Mouse (Mus musculus): Measurements from ENCODE around the gene Kcnn1.
"Not testable (repeated sequence)": the region's sequence is repeated elsewhere in the genome, so short reads cannot be mapped to it uniquely, and the experiment has no call there.

Gene Kcnn1

GRCm38 (mm10) chr8:70862824-70863641 lies at the start of gene Kcnn1:
TSS of gene Kcnn1 (minus strand) at chr8:70863258.
- no peak for DNase-seq (ENCODE audit: low spot score)

GRCm38 (mm10) chr8:70911596-70911995 lies 48.5 kb upstream of the Kcnn1 start:
- no peak for DNase-seq (ENCODE audit: low spot score)

- no peak for DNase-seq (ENCODE audit: low spot score)
Observed at GRCm38 (mm10) chr8:70907518-70907917, 44.5 kb upstream of the Kcnn1 start.

GRCm38 (mm10) chr8:70905831-70906736 lies 43.0 kb upstream of the Kcnn1 start, which contains the start of gene Map1s:
TSS of gene Map1s (plus strand) at chr8:70905932.
- peak; percentile 68 for DNase-seq (ENCODE audit: low spot score)

GRCm38 (mm10) chr8:70905463-70905830 lies 42.4 kb upstream of the Kcnn1 start:
- no peak for DNase-seq (ENCODE audit: low spot score)

GRCm38 (mm10) chr8:70904532-70904931 lies 41.5 kb upstream of the Kcnn1 start:
- no peak for DNase-seq (ENCODE audit: low spot score)

- no peak for DNase-seq (ENCODE audit: low spot score)
Observed at GRCm38 (mm10) chr8:70903582-70903981, 40.5 kb upstream of the Kcnn1 start.

- no peak for DNase-seq (ENCODE audit: low spot score)
Observed at GRCm38 (mm10) chr8:70903112-70903511, 40.1 kb upstream of the Kcnn1 start.

GRCm38 (mm10) chr8:70902211-70902610 lies 39.2 kb upstream of the Kcnn1 start:
- DNase-seq (ENCODE audit: low spot score): no peak

- no peak for DNase-seq (ENCODE audit: low spot score)
Observed at GRCm38 (mm10) chr8:70900872-70901387, 37.9 kb upstream of the Kcnn1 start.

GRCm38 (mm10) chr8:70899226-70899625 lies 36.2 kb upstream of the Kcnn1 start:
- no peak for DNase-seq (ENCODE audit: low spot score)

GRCm38 (mm10) chr8:70898661-70899198 lies 35.7 kb upstream of the Kcnn1 start:
- DNase-seq (ENCODE audit: low spot score): no peak

GRCm38 (mm10) chr8:70897681-70898413 lies 34.8 kb upstream of the Kcnn1 start:
- DNase-seq (ENCODE audit: low spot score): peak; percentile 74

- DNase-seq (ENCODE audit: low spot score): peak; percentile 97
Observed at GRCm38 (mm10) chr8:70897021-70897680, 34.1 kb upstream of the Kcnn1 start, which contains the start of gene Rpl18a. TSS of gene Rpl18a (minus strand) at chr8:70897412.

- DNase-seq (ENCODE audit: low spot score): no peak
Observed at GRCm38 (mm10) chr8:70896316-70897020, 33.4 kb upstream of the Kcnn1 start.

- not testable (repeated sequence) for DNase-seq (ENCODE audit: low spot score)
Observed at GRCm38 (mm10) chr8:70895571-70896259, 32.7 kb upstream of the Kcnn1 start.

GRCm38 (mm10) chr8:70894771-70895545 lies 31.9 kb upstream of the Kcnn1 start:
- DNase-seq (ENCODE audit: low spot score): no peak

GRCm38 (mm10) chr8:70894385-70894720 lies 31.3 kb upstream of the Kcnn1 start:
- no peak for DNase-seq (ENCODE audit: low spot score)

Data from left cerebral cortex, adult 11 months (tissue).